Mouse (Mus musculus) heart, adult 2 months (tissue): ENCODE measurements around the gene Spink8.

Source experiments
- CTCF ChIP-seq: fragments of 200-600 bp; IDR thresholded peaks from 2 replicates; pipeline ENCODE4 v1.8.1; 2022; ENCODE audit warnings: antibody characterized with exemption, mild to moderate bottlenecking, moderate library complexity
- EP300 ChIP-seq: fragments of 200-500 bp; IDR thresholded peaks from 2 replicates; pipeline ENCODE4 v1.6.1; 2011; ENCODE audit warnings: low read depth, low read length, control low read depth; ENCODE audit not compliant: insufficient read depth
- POLR2A ChIP-seq: fragments of 200-500 bp; IDR thresholded peaks from 2 replicates; pipeline ENCODE4 v1.6.1; 2011; ENCODE audit warnings: mild to moderate bottlenecking, low read depth, low read length, control low read depth; ENCODE audit not compliant: insufficient read depth

DNA sequence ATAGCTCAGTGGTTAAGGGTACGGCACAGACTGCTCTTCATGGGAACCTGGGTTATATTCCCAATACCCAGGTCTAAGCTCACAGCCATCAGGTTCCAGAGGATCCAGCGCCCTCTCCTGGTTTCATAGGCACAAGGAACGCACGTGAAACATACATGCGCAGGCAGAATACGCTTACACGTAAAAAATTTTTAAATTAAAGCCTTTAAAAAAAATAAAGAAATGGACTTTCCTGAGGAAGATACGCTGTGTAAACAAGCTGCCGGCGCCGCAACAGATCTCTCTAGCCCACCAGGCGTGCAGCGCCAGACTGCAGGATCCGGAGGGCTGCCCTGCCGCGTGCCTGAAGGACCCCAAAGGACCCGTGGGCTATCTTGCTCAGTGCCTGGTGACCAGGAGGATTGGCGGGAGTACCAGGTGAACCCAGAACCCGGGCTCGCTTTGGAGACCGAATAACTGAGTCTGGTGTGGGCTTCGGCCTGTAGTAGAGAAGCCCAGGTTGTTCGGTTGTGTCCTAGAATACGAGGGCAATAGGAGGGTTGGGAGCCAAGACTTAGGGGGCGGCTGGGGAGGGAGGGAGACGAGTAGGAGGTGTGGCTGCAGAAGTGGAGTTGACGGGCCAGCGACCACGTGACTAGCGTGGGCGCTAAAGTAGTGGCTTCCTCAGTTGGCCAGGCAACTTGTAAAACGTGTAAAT, 20.5 kb downstream of the Spink8 start, which contains the start of gene Nme6:
- TF ChIP-seq CTCF (peak; percentile 90), POLR2A (peak; percentile 83), EP300 (0 out of 2 replicates have a peak, but pooled peaks have one; percentile 51)
